Mouse (Mus musculus) myocyte (in vitro differentiated cells): Measurements from ENCODE around the gene Tubb5. TPM values are rescaled to one million over a fixed set of nuclear protein-coding genes. Genes with fewer than 3 reads are reported as not detected.
A peak's percentile ranks its signal among the peaks of the same experiment; 100 is the strongest.

Experiments
- H3K27me3 ChIP-seq: one replicate; pipeline ENCODE4 v1.6.1; 2011; ENCODE audit not compliant: control insufficient read depth, insufficient read depth, insufficient read length
- H3K36me3 ChIP-seq: one replicate; pipeline ENCODE4 v1.6.1; 2011; ENCODE audit not compliant: control insufficient read depth, insufficient read depth
- H3K4me2 ChIP-seq: one replicate; pipeline ENCODE4 v1.6.1; 2011; ENCODE audit warnings: low read depth, control low read depth
- H3K4me3 ChIP-seq: one replicate; pipeline ENCODE4 v1.5.1; 2011; ENCODE audit warnings: mild to moderate bottlenecking, control low read depth, moderate library complexity
- H3K79me2 ChIP-seq: one replicate; pipeline ENCODE4 v1.6.1; 2011; ENCODE audit not compliant: control insufficient read depth, insufficient read depth
- H3ac ChIP-seq: one replicate; pipeline ENCODE4 v1.6.1; 2011; ENCODE audit not compliant: control insufficient read depth, insufficient read length
- CEBPB ChIP-seq: IDR thresholded peaks from 2 replicates; pipeline ENCODE4 v1.6.1; 2011; ENCODE audit warnings: mild to moderate bottlenecking, moderate library complexity; ENCODE audit not compliant: poor library complexity, insufficient read depth, severe bottlenecking
- MYOD1 ChIP-seq, 3 experiments: IDR thresholded peaks; one replicate each; pipeline ENCODE4 v1.6.1; 2011; ENCODE audit warnings: control low read depth in 2 of 3, low read depth in 2 of 3, mild to moderate bottlenecking in 2 of 3, moderate library complexity in 1 of 3; ENCODE audit not compliant: insufficient read length in 2 of 3, control insufficient read depth in 1 of 3
- MYOG ChIP-seq, 3 experiments: IDR thresholded peaks; one replicate each; pipeline ENCODE4 v1.6.1; 2011; ENCODE audit warnings: control low read depth in 2 of 3, low read depth in 2 of 3, mild to moderate bottlenecking in 2 of 3; ENCODE audit not compliant: insufficient read length in 2 of 3, control insufficient read depth in 1 of 3, insufficient read depth in 1 of 3
- POLR2A ChIP-seq: IDR thresholded peaks from one replicate; pipeline ENCODE4 v1.6.1; 2011; ENCODE audit warnings: low read depth, mild to moderate bottlenecking, control low read depth, moderate library complexity; ENCODE audit not compliant: insufficient read length
- POLR2AphosphoS2 ChIP-seq: IDR thresholded peaks from one replicate; pipeline ENCODE4 v1.6.1; 2011; ENCODE audit warnings: low read depth, control low read depth; ENCODE audit not compliant: insufficient read length
- SRF ChIP-seq: IDR thresholded peaks from one replicate; pipeline ENCODE4 v1.6.1; 2011; ENCODE audit warnings: low read depth; ENCODE audit not compliant: control insufficient read depth, insufficient read length
- TCF12 ChIP-seq: IDR thresholded peaks from one replicate; pipeline ENCODE4 v1.6.1; 2011; ENCODE audit warnings: mild to moderate bottlenecking, control low read depth; ENCODE audit not compliant: poor library complexity, insufficient read depth, severe bottlenecking
- TCF3 ChIP-seq: IDR thresholded peaks from one replicate; pipeline ENCODE4 v1.6.1; 2011; ENCODE audit warnings: low read depth, control low read depth; ENCODE audit not compliant: insufficient read length
- USF1 ChIP-seq: IDR thresholded peaks from one replicate; pipeline ENCODE4 v1.6.1; 2011; ENCODE audit warnings: low read depth, mild to moderate bottlenecking, control low read depth, moderate library complexity
- polyA plus RNA-seq: library from polyadenylated mRNA; unstranded; fragments of >200 nt; fragmentation: generic; extraction: Trizol; gene quantifications from one replicate; pipeline ENCODE4 v1.2.1, GENCODE M21; 2012; ENCODE audit warnings: missing spikeins

Gene Tubb5
- polyA plus RNA-seq, 1 experiment, result 692 TPM

DNA sequence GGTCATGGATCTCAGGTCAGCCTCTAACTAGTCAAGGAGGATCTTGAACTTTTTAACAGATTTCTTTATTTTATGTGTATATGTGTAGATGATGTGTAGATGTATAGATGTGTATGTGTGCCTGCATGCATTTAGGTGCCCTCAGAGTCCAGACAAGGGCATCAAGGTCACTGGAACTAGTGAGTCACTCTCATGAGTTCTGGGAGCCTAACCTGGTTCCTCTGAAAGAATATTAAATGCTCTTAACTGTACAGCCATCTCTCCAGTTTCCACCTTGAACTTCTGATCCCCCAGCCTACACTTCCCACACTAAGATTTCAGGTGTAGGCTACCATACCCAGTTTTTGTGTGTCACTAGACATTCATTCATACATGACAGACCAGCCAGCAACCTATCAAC, 50.6 kb downstream of the Tubb5 start:
- no peaks in the 10 kb centered on the region for H3K27me3 ChIP-seq
- TF ChIP-seq POLR2AphosphoS2 (no peak), CEBPB (no peak), POLR2A (no peak), TCF12 (no peak), TCF3 (no peak), SRF (no peak), MYOD1 (IDR thresholded peaks at IDR 0.05; ENCODE audit: control insufficient read depth in 1 of 3, insufficient read length in 2 of 3, low read depth in 2 of 3) (no peak)

DNA sequence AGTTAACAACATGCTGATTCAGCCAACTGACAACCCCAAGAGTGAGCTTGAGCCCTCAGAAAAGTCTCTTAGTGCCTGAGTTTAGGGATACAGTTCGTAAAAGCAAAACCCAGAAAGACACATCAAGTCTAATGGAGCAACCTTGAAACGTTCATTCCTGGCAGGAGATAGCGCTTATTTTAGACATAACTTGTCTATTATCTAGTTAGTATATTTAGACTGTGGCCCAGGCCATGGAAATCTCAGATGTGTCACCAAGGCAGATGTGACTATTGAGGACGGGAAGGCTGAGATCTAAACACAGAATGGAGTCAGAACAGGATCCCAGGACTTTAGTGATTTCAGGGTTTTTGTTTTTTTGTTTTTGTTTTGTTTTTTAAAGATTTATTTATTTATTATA, 53.0 kb downstream of the Tubb5 start:
- Histone ChIP-seq H3K27me3 (no peaks in the 10 kb centered on the region), H3ac (no peak overlapping the region), H3K79me2 (no peaks in the 10 kb centered on the region), H3K4me3 (no peak overlapping the region), H3K4me2 (no peak overlapping the region), H3K36me3 (no peaks in the 10 kb centered on the region)
- TF ChIP-seq TCF12 (no peak), MYOG (IDR thresholded peaks at IDR 0.05; ENCODE audit: control insufficient read depth in 1 of 3, insufficient read depth in 1 of 3, insufficient read length in 2 of 3, low read depth in 2 of 3) (no peak), USF1 (no peak), MYOD1 (IDR thresholded peaks at IDR 0.05; ENCODE audit: control insufficient read depth in 1 of 3, insufficient read length in 2 of 3, low read depth in 2 of 3) (no peak)

More for the DNA sequence above, 50.6 kb downstream of the Tubb5 start:
- Histone ChIP-seq H3K4me2 (no peak overlapping the region), H3ac (no peak overlapping the region), H3K79me2 (no peaks in the 10 kb centered on the region), H3K36me3 (no peaks in the 10 kb centered on the region), H3K4me3 (no peak overlapping the region)

GRCm38 (mm10) chr17:35783944-35784343, 54.2 kb downstream of the Tubb5 start:
- Histone ChIP-seq H3K4me2 (no peak overlapping the region), H3K4me3 (no peak overlapping the region), H3ac (no peak overlapping the region), H3K27me3 (no peaks in the 10 kb centered on the region), H3K36me3 (no peaks in the 10 kb centered on the region), H3K79me2 (no peaks in the 10 kb centered on the region)
- TF ChIP-seq MYOD1 (IDR thresholded peaks at IDR 0.05; ENCODE audit: control insufficient read depth in 1 of 3, insufficient read length in 2 of 3, low read depth in 2 of 3), result peak in 1 of 3 experiments; percentile 60
- TF ChIP-seq SRF, result no peak

Other genes with a start within 250 kb of the Tubb5 start
- not detected for gene Sfta2, start 236.8 kb downstream of the Tubb5 start, polyA plus RNA-seq
- not detected for gene Gm9573, start 211.7 kb downstream of the Tubb5 start, polyA plus RNA-seq
- 0.05 TPM for gene Mucl3, start 194.6 kb downstream of the Tubb5 start, polyA plus RNA-seq
- 13.7 TPM for gene Vars2, start 170.7 kb downstream of the Tubb5 start, polyA plus RNA-seq
- gene Gtf2h4, start 164.6 kb downstream of the Tubb5 start, polyA plus RNA-seq, result 27.4 TPM
- gene Ddr1, start 133.7 kb downstream of the Tubb5 start, polyA plus RNA-seq, result 65.6 TPM
- gene Ier3, start 16.6 kb downstream of the Tubb5 start, polyA plus RNA-seq, result 45.1 TPM
- 107 TPM for gene Flot1, start 15.1 kb downstream of the Tubb5 start, polyA plus RNA-seq
- gene Mdc1, start 3.2 kb upstream of the Tubb5 start, polyA plus RNA-seq, result 7.0 TPM
- gene Nrm, start 23.0 kb upstream of the Tubb5 start, polyA plus RNA-seq, result 18.5 TPM
- gene Ppp1r18, start 27.3 kb upstream of the Tubb5 start, polyA plus RNA-seq, result 46.2 TPM
- 29.4 TPM for gene Dhx16, start 41.5 kb upstream of the Tubb5 start, polyA plus RNA-seq
- 33.7 TPM for gene 2310061I04Rik, start 59.1 kb upstream of the Tubb5 start, polyA plus RNA-seq
- 23.1 TPM for gene Atat1, start 71.8 kb upstream of the Tubb5 start, polyA plus RNA-seq
- gene Mrps18b, start 78.1 kb upstream of the Tubb5 start, polyA plus RNA-seq, result 104 TPM
- 32.9 TPM for gene Ppp1r10, start 78.1 kb upstream of the Tubb5 start, polyA plus RNA-seq
- 90.1 TPM for gene Abcf1, start 131.5 kb upstream of the Tubb5 start, polyA plus RNA-seq
- 64.1 TPM for gene Gnl1, start 141.5 kb upstream of the Tubb5 start, polyA plus RNA-seq
- 14.1 TPM for gene Prr3, start 141.9 kb upstream of the Tubb5 start, polyA plus RNA-seq
- gene H2-T24, start 182.3 kb upstream of the Tubb5 start, polyA plus RNA-seq, result 0.47 TPM
- 13.6 TPM for gene H2-T23, start 194.5 kb upstream of the Tubb5 start, polyA plus RNA-seq
- gene H2-T22, start 204.4 kb upstream of the Tubb5 start, polyA plus RNA-seq, result 22.1 TPM
- gene Gm6034, start 204.7 kb upstream of the Tubb5 start, polyA plus RNA-seq, result not detected
- 0.23 TPM for gene Gm11127, start 220.1 kb upstream of the Tubb5 start, polyA plus RNA-seq